Mouse (Mus musculus) lung, postnatal 0 days (tissue): ENCODE data around the gene Camta1. TPM values are rescaled to one million over a fixed set of nuclear protein-coding genes. Genes with fewer than 3 reads are reported as not detected.

Experiments
- ATAC-seq: fragments of 200-750 bp; cut with Nextera tagmentation; 2 replicates; pipeline ENCODE4 v1.8.0; 2017; ENCODE audit warnings: moderate library complexity
- DNase-seq: peaks from one replicate; pipeline ENCODE4 v3.0.0-alpha.2; 2016; ENCODE audit warnings: low spot score
- H3K27ac ChIP-seq: fragments of 300-500 bp; sonication (generic); 2 replicates; pipeline ENCODE4 v1.5.1; 2014; ENCODE audit warnings: antibody characterized with exemption, mild to moderate bottlenecking, low read length, mixed read lengths
- H3K27me3 ChIP-seq: fragments of 300-500 bp; sonication (generic); replicated peaks from 2 replicates; pipeline ENCODE4 v1.6.1; 2014; ENCODE audit warnings: low read length, mixed read lengths; ENCODE audit not compliant: insufficient read depth
- H3K36me3 ChIP-seq: fragments of 300-500 bp; sonication (generic); 2 replicates; pipeline ENCODE4 v1.6.1; 2014; ENCODE audit warnings: low read length, mixed read lengths; ENCODE audit not compliant: insufficient read depth
- H3K4me1 ChIP-seq: fragments of 300-500 bp; sonication (generic); 2 replicates; pipeline ENCODE4 v1.6.1; 2014; ENCODE audit warnings: antibody characterized with exemption, low read depth, low read length, mixed read lengths; ENCODE audit not compliant: insufficient read depth
- H3K4me2 ChIP-seq: fragments of 300-500 bp; sonication (generic); replicated peaks from 2 replicates; pipeline ENCODE4 v1.6.1; 2014; ENCODE audit warnings: low read depth, mild to moderate bottlenecking, low read length, moderate library complexity, mixed read lengths
- H3K4me3 ChIP-seq: fragments of 300-500 bp; sonication (generic); 2 replicates; pipeline ENCODE4 v1.5.1; 2014; ENCODE audit warnings: low read depth, low read length
- H3K9ac ChIP-seq: fragments of 300-500 bp; sonication (generic); replicated peaks from 2 replicates; pipeline ENCODE4 v1.6.1; 2014; ENCODE audit warnings: low read depth, mild to moderate bottlenecking
- H3K9me3 ChIP-seq: fragments of 300-500 bp; sonication (generic); 2 replicates; pipeline ENCODE4 v1.6.1; 2016; ENCODE audit warnings: low read length, mixed read lengths
- CTCF ChIP-seq: IDR thresholded peaks from 2 replicates; pipeline ENCODE4 v1.5.1; 2016; ENCODE audit warnings: antibody characterized with exemption, mild to moderate bottlenecking
- EP300 ChIP-seq: IDR thresholded peaks from 2 replicates; pipeline ENCODE4 v1.6.1; 2016; ENCODE audit warnings: antibody characterized with exemption, mild to moderate bottlenecking, control low read depth
- WGBS: fragments of 180-500 bp; shearing (Covaris S2); extraction: QIAGEN DNeasy Blood & Tissue Kit; methylation state at CpG from one replicate; pipeline ENCODE4 v1.1.7; 2014; 5-methylcytosine and 5-hydroxymethylcytosine counted together
- polyA plus RNA-seq: library from polyadenylated mRNA; unstranded; fragments of >200 nt; fragmentation: Nextera tagmentation; extraction: Ambion mirVana; gene quantifications from 2 replicates; pipeline ENCODE4 v1.2.1, GENCODE M21; 2015

The Camta1 gene
- polyA plus RNA-seq, 1 experiment from 2014 or later = 86.4 TPM

- 12% methylated on average over 3 of the region's 3 CpGs for WGBS
- H3K9me3 ChIP-seq = no peaks in the 10 kb centered on the region
- H3K27me3 ChIP-seq = no peaks in the 10 kb centered on the region
- no peaks in the 10 kb centered on the region for H3K36me3 ChIP-seq
- H3K27ac ChIP-seq = no peak overlapping the region
- ATAC-seq = no peak
- no peak for DNase-seq
- no peak overlapping the region for H3K9ac ChIP-seq
- no peak overlapping the region for H3K4me2 ChIP-seq
- TF ChIP-seq CTCF (no peak), EP300 (no peak)
- H3K4me1 ChIP-seq = peaks cover 26% of the 10 kb centered on the region; the same call in 1 of the 2 replicates
- H3K4me3 ChIP-seq = no peak overlapping the region
Measured at GRCm38 (mm10) chr4:151179639-151180038, 682.0 kb downstream of the Camta1 start.

- DNase-seq (peak; percentile 85), ATAC-seq (peak; percentile 83)
- H3K27ac ChIP-seq = no peak overlapping the region
Measured at GRCm38 (mm10) chr4:151178970-151179378, 682.7 kb downstream of the Camta1 start.

GRCm38 (mm10) chr4:151172526-151172925 lies 689.1 kb downstream of the Camta1 start:
- H3K9me3 ChIP-seq = no peaks in the 10 kb centered on the region
- TF ChIP-seq CTCF (no peak), EP300 (no peak)
- no peaks in the 10 kb centered on the region for H3K36me3 ChIP-seq
- DNase-seq = no peak
- H3K4me2 ChIP-seq = no peak overlapping the region
- ATAC-seq = no peak
- H3K27ac ChIP-seq = no peak overlapping the region
- no peak overlapping the region for H3K9ac ChIP-seq
- peaks cover 5% of the 10 kb centered on the region; the same call in 1 of the 2 replicates for H3K4me1 ChIP-seq
- H3K4me3 ChIP-seq = no peak overlapping the region
- 74% methylated on average over 8 of the region's 8 CpGs for WGBS
- 0 out of 2 replicates have a peak, but pooled peaks cover 4% of the 10 kb centered on the region for H3K27me3 ChIP-seq

More at GRCm38 (mm10) chr4:151178970-151179378, 682.7 kb downstream of the Camta1 start:
- Histone ChIP-seq H3K36me3 (no peaks in the 10 kb centered on the region), H3K4me2 (no peak overlapping the region), H3K4me3 (no peak overlapping the region), H3K27me3 (no peaks in the 10 kb centered on the region), H3K9me3 (no peaks in the 10 kb centered on the region), H3K9ac (no peak overlapping the region), H3K4me1 (peaks cover 26% of the 10 kb centered on the region; the same call in 1 of the 2 replicates)
- 15% methylated on average over 8 of the region's 8 CpGs for WGBS
- TF ChIP-seq EP300 (no peak), CTCF (no peak)

GRCm38 (mm10) chr4:151171117-151171516 lies 690.6 kb downstream of the Camta1 start:
- ATAC-seq (no peak), DNase-seq (no peak)
- Histone ChIP-seq H3K27ac (no peak overlapping the region), H3K9ac (no peak overlapping the region), H3K4me1 (peaks cover 5% of the 10 kb centered on the region; the same call in 1 of the 2 replicates), H3K4me3 (no peak overlapping the region), H3K4me2 (0 out of 2 replicates have a peak overlapping the region, but pooled peaks have one; percentile 22), H3K27me3 (0 out of 2 replicates have a peak, but pooled peaks cover 4% of the 10 kb centered on the region), H3K36me3 (no peaks in the 10 kb centered on the region), H3K9me3 (no peaks in the 10 kb centered on the region)
- WGBS = 61% methylated on average over 3 of the region's 3 CpGs
- TF ChIP-seq CTCF = no peak
- TF ChIP-seq EP300 = no peak

- Histone ChIP-seq H3K36me3 (no peaks in the 10 kb centered on the region), H3K9ac (no peak overlapping the region), H3K4me2 (0 out of 2 replicates have a peak overlapping the region, but pooled peaks have one; percentile 22), H3K4me3 (no peak overlapping the region), H3K9me3 (no peaks in the 10 kb centered on the region), H3K27ac (no peak overlapping the region), H3K4me1 (peaks cover 9% of the 10 kb centered on the region; the same call in 1 of the 2 replicates), H3K27me3 (0 out of 2 replicates have a peak, but pooled peaks cover 4% of the 10 kb centered on the region)
- WGBS = 13% methylated on average over 18 of the region's 18 CpGs
- ATAC-seq = no peak; the same call in 1 of the 2 replicates
- TF ChIP-seq CTCF = no peak; the same call in 1 of the 2 replicates
- peak; percentile 47 for DNase-seq
Measured at GRCm38 (mm10) chr4:151170658-151171057, 691.0 kb downstream of the Camta1 start.

GRCm38 (mm10) chr4:151166969-151167368 lies 694.7 kb downstream of the Camta1 start:
- 82% methylated on average over 6 of the region's 6 CpGs for WGBS
- H3K9ac ChIP-seq = no peak overlapping the region
- peaks cover 14% of the 10 kb centered on the region; the same call in 1 of the 2 replicates for H3K4me1 ChIP-seq
- no peaks in the 10 kb centered on the region for H3K36me3 ChIP-seq
- no peak overlapping the region for H3K4me2 ChIP-seq
- H3K27ac ChIP-seq = no peak overlapping the region
- TF ChIP-seq CTCF (no peak), EP300 (no peak)
- 0 out of 2 replicates have a peak, but pooled peaks cover 4% of the 10 kb centered on the region for H3K27me3 ChIP-seq
- no peak overlapping the region for H3K4me3 ChIP-seq
- no peak for ATAC-seq
- DNase-seq = no peak
- H3K9me3 ChIP-seq = no peaks in the 10 kb centered on the region
